Mouse (Mus musculus) urinary bladder, postnatal 4 days (tissue): Measurements from ENCODE around the gene Mpp4.
A peak's percentile ranks its signal among the peaks of the same experiment; 100 is the strongest.

Source experiments
- DNase-seq, 2 experiments: peaks; one replicate each; pipeline ENCODE4 v3.0.0; 2021 to 2022; ENCODE audit warnings: low spot score in 2 of 2

Gene Mpp4

GRCm38 (mm10) chr1:59167654-59168425 is 4.7 kb upstream of the Mpp4 start:
- no peak for DNase-seq

DNA sequence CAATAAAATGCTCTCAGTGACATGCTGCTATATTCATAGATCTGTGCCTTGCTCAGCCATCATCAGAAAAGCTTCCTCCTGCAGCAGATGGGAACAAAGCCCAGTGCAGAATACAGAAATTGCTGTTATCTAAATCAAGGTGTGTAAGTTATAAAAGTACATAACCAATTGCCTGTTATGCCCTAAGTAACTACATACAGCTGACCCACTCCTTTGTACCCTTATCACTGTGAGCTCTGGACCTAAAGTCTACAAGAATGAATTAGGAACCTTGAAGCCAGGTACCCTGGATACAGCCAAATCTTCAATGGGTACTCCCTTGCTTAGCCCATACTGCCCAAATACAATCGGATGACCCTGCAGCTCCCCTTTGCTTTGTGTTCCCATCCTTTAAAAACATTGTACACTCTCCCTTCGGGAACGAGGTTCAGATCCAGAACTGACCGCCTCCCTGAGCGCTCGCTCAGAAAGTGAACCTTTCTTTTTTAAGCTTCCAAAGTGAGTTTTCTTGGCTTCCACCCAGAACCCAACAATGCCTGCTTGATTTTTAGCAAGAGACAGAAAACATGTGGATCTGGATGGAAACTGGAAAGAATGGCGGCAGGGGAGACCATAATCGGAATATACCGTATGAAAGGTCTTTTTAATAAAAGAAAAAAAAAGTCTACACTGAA is 3.2 kb upstream of the Mpp4 start:
- no peak for DNase-seq

- DNase-seq: no peak
These were observed 729 bp upstream of the Mpp4 start for GRCm38 (mm10) chr1:59163918-59164317.

DNA sequence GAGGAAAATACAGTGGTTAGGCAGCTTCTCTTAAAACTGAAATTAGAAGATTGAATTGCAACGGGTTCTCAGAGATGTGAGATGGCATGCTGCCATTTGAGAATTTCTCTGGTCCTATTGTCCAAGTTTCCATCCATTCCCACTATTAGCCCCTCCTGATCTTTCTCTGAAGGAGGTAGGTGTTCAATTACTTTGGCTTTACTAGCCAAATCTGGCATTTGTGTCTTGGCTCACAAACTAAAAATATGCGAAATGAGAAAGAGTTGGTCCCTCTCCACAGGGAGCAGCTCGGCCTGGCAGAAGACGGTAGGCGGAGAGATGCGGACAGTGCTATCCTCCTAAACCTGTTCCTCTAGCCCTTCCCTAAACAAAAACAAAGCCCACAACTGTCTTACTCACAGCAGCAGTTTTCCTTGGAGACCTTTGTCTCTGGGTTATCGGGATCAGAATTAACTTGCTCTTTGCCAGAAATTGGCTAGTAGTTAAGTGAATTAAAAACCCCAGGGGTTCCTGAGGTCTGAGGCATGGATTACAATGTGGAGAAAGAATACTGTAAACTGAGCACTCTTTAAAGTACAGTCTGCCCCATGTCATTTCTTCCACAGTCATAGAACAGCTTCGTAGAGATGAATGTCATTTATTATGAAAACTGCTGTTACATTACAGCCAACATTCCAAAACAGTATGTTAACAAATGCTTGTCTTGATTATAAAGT is 722 bp downstream of the Mpp4 start:
- DNase-seq: no peak

- DNase-seq: no peak
These were observed 1.8 kb downstream of the Mpp4 start for GRCm38 (mm10) chr1:59161396-59161795.

- DNase-seq: no peak
These were observed 2.3 kb downstream of the Mpp4 start for GRCm38 (mm10) chr1:59160871-59161270.

DNA sequence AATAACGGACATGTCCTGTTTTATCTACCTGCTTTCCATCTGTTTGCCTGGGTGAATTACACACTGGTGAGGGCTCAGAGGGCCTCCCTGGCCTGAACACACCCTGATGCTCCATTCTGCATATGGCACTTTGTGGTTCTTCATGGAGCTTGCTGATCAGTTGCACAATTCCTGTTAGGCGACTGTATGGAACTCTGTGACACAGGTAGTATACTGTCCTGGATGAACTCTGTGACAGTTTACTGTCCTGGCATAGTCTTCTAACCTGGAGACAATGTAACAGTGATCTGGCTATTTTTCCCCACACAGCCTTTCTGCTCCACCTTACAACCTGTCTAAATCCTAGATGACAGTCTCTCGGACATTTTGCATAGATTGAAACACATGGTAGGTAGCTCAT is 4.1 kb downstream of the Mpp4 start:
- DNase-seq: no peak

GRCm38 (mm10) chr1:59158498-59158897 is 4.7 kb downstream of the Mpp4 start:
- DNase-seq: no peak

GRCm38 (mm10) chr1:59157846-59158245 is 5.3 kb downstream of the Mpp4 start:
- no peak for DNase-seq

DNA sequence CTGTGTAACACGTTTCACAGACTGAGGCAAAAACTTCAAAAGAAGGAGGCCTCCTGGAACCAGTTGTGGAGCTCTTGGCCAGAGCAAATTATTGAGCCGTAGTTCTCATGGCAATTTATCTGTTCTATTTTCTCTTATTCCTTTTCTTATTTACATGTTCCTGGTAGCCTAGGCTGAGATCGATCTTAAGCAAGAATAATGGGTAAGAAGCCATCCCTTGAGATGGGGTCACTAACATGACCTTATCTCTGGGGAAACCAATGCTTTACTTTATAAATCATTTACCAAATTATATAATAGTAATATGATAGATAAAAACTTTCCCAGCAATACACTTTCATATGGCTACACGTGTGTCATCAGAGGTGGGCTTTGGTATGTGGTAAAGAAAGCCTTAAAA is 10.8 kb downstream of the Mpp4 start:
- DNase-seq: no peak

GRCm38 (mm10) chr1:59150542-59150941 is 12.6 kb downstream of the Mpp4 start:
- DNase-seq: no peak

GRCm38 (mm10) chr1:59144543-59144942 is 18.6 kb downstream of the Mpp4 start:
- no peak for DNase-seq

DNA sequence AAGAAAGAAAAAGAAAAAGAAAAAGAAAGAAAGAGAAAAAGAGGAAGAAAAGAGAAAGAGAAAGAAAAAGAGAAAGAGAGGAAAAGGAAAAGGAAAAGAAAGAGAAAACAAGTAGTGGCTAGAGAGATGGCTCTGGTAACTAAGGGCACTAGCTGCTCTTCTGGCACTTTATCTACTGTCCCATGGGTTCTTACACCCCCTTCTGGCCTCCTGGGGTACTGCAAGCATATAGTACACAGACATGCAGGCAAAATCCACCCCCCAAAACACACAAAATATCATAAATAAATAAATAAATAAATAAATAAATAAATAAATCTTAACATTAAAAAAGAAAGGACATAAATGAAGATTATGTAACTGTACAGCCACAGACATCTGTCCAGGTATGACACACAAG is 20.4 kb downstream of the Mpp4 start:
- peak in 1 of 2 experiments; percentile 68 for DNase-seq

DNA sequence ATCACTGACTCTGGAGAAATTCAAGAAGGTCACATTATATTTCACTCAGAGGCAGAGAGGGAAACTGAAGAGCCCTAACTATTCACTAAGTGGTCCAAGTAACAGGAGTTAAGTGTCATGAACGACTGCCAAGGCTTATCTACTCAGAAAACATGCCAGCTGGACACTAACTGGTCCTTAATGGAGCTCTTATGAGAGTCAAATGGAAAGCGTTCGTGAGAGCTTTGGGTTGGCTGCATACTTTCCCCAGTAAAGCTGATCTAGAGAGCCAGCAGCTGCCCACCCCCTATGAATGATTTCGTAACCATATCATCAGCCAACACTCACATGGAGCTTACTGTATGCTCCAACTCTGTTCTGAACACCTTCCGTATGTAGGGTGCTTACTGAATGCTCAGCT is 28.8 kb downstream of the Mpp4 start:
- no peak for DNase-seq

DNA sequence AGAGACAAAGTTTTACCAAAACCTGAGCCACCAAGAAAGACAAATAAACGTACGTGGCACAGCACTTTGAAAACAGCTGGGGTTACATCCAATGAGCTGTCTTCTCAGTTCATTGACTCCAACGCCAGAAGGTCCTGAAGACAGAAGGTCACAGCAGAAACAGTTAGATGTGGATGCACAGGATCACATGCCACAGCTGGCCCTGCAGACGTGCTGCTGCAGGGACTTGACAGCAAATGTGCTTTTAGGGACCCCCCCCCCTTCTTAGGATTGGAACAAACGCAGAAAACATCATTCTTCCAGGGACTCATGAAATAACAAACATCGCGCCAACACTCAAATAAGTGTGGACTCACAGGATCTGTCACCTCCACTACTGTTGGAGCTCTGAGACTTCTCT is 34.3 kb downstream of the Mpp4 start:
- DNase-seq: no peak

DNA sequence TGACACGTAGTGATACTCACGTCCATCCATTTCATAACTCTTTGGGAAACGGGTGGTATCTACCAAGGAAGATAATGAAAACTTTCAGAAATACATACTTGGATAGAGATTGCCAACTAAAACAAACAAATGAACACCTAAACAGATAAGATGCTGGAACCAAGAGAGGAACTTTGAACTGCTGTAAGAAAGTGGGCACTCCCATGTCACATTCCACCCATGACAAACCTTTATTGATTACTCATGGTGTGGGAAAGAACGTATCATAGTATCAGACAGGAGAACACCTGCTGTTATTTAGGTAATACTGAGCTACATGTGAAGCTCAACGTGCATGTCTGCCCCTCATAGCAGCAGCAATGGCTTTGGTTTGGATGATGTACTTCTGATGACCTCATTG is 37.6 kb downstream of the Mpp4 start:
- no peak for DNase-seq

DNA sequence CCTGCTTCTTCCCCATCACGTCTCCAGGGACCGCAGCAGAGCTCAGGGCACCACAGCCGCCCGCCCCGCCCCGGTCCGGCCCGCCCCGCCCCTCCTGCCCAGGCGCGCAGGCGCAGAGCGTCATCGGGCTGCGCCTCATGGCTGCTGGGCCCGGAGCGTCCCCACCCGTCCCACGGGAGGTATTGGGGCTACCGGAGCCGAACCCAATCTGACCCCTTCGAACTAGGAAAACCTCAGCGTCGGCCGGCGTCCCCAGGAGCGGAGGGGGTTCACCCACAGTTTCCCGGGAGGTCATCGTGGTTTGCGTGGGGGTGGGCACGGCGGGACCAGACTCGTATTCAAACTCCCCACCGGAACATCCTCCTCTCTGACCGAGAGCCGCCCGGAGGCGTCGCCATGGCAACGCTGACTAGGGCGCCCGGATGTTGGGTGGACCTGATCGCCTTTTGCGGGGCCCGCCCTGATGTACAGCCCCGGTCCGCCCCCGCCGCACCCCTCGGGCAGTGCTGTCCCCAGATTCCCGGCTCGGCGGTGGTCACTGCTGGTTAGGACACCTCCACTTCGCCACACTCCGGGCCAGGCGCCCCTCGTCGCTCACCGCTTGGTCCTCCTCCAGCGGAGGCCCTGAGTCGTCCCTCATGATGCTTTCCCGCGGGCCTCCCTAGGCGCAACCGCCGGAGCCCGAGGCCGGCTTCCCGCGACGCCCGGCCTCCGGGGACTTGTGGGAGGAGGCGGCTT is 43.3 kb downstream of the Mpp4 start, which contains the start of gene Tmem237:
TSS of gene Tmem237 (minus strand) at position 689 of the 738 bp plus-strand sequence.
- DNase-seq: peak; percentile 90 to 95

GRCm38 (mm10) chr1:59110524-59110923 is 52.7 kb downstream of the Mpp4 start:
- no peak for DNase-seq

GRCm38 (mm10) chr1:59102071-59102470 is 61.1 kb downstream of the Mpp4 start:
- DNase-seq: no peak

- no peak for DNase-seq
These were observed 62.2 kb downstream of the Mpp4 start for GRCm38 (mm10) chr1:59101020-59101419.

- DNase-seq: no peak
These were observed 68.5 kb downstream of the Mpp4 start, which contains the start of gene C2cd6 for GRCm38 (mm10) chr1:59094705-59095104. Gene C2cd6 (minus strand): TSS chr1:59094900.
